Comparison of ENCODE assay signal across 9 mouse cellular contexts in genomic region chr15:78510121-78510576, GRCm38 (mm10). TPM values are rescaled to one million over a fixed set of nuclear protein-coding genes. Genes with fewer than 3 reads are reported as not detected.
DNase-seq lines count a peak whose midpoint lies in the region; ATAC-seq and TF ChIP-seq lines count a peak whose summit lies in the region.
"Had no signal": no experiment of that assay in that cellular context is flagged by ENCODE, and none has a peak within 500 bp of the region (broad histone marks: within the 10 kb centered on the region; RNA-seq: fewer than 3 reads in every experiment).

No protein-coding gene starts in this region.

- TF ChIP-seq POLR2A in CH12.LX (IDR thresholded peaks at IDR 0.05; ENCODE audit: low read depth, low read length) = peak; percentile 38
- TF ChIP-seq POLR2A in cerebellum, adult 2 months (IDR thresholded peaks at IDR 0.05; ENCODE audit: borderline replicate concordance, insufficient read depth, low read length) = no peak

- no peaks in the 10 kb centered on the region for H3K27me3 ChIP-seq in intestine, embryonic 14.5 days (replicated peaks; ENCODE audit: control insufficient read depth, insufficient read depth, low read length)
- H3K27me3 ChIP-seq in intestine, embryonic 15.5 days (replicated peaks) = no peaks in the 10 kb centered on the region
- no peaks in the 10 kb centered on the region for H3K27me3 ChIP-seq in CH12.LX (replicated peaks)
- no peaks in the 10 kb centered on the region for H3K27me3 ChIP-seq in cerebellum, adult 2 months (ENCODE audit: control insufficient read depth, insufficient read depth, low read length)
- H3K27me3 ChIP-seq: liver, embryonic 13.5 days had no signal

- dilution Hi-C loops in CH12.LX (cut with MboI; ENCODE audit: extremely low pct_ligation_motif_present, extremely low pct_unique_long_range_greater_than_20kb, low sequenced_read_pairs) = no loop called here

- TF ChIP-seq CTCF in CH12.LX (conservative IDR thresholded peaks at IDR 0.05 in 1 of 2, IDR thresholded peaks at IDR 0.05 in 1 of 2; ENCODE audit: low read depth in 2 of 2, low read length in 2 of 2) = no peak
- TF ChIP-seq CTCF in cerebellum, adult 2 months (IDR thresholded peaks at IDR 0.05; ENCODE audit: borderline replicate concordance, insufficient read depth, low read depth, low read length) = no peak

- in situ Hi-C loops in CH12.LX (cut with MboI; ENCODE audit: low pct_ligation_motif_present, low pct_unique_long_range_greater_than_20kb, low sequenced_read_pairs) = loop anchor here (5.0 kb wide), 1 partner anchor 63 kb away; no protein-coding TSS in a partner anchor

- 64% methylated on average over 8 of the region's 8 CpGs for WGBS in intestine, embryonic 14.5 days
- 73% methylated on average over 8 of the region's 8 CpGs for WGBS in intestine, embryonic 15.5 days
- WGBS in cerebellum, adult 2 months = 36% methylated on average over 8 of the region's 8 CpGs

- peak; percentile 96 for TF ChIP-seq EP300 in CH12.LX (IDR thresholded peaks at IDR 0.05; ENCODE audit: low read length)

- H3K36me3 ChIP-seq in intestine, embryonic 14.5 days (ENCODE audit: control insufficient read depth, insufficient read depth, low read length) = no peaks in the 10 kb centered on the region
- H3K36me3 ChIP-seq in intestine, embryonic 15.5 days = no peaks in the 10 kb centered on the region
- peaks cover 0 to 2% of the 10 kb centered on the region in 2 experiments for H3K36me3 ChIP-seq in CH12.LX (replicated peaks in 1 of 2; ENCODE audit: control insufficient read depth in 1 of 2, insufficient read depth in 1 of 2, low read length in 1 of 2)
- H3K36me3 ChIP-seq: liver, embryonic 13.5 days had no signal

- no peaks in the 10 kb centered on the region for H3K9me3 ChIP-seq in intestine, embryonic 14.5 days (ENCODE audit: control insufficient read depth, low read length)
- no peaks in the 10 kb centered on the region for H3K9me3 ChIP-seq in intestine, embryonic 15.5 days
- peaks cover 4% of the 10 kb centered on the region for H3K9me3 ChIP-seq in CH12.LX (replicated peaks; ENCODE audit: low read length)
- H3K9me3 ChIP-seq: liver, embryonic 13.5 days had no signal

- no peaks in the 10 kb centered on the region for H3K79me2 ChIP-seq in CH12.LX (replicated peaks; ENCODE audit: control insufficient read depth, extremely low read depth, insufficient read depth, poor library complexity, severe bottlenecking)

- no peak overlapping the region for H3K4me3 ChIP-seq in intestine, embryonic 14.5 days (ENCODE audit: low read depth, low read length)
- no peak overlapping the region for H3K4me3 ChIP-seq in intestine, embryonic 15.5 days (replicated peaks)
- H3K4me3 ChIP-seq in CH12.LX (replicated peaks in 1 of 3; ENCODE audit: low read depth in 2 of 3, low read length in 2 of 3, poor library complexity in 1 of 3) = peak overlapping the region in 2 of 3 experiments; percentile 7 to 12
- no peak overlapping the region for H3K4me3 ChIP-seq in cerebellum, adult 2 months (replicated peaks; ENCODE audit: insufficient read depth, low read depth, low read length)
- H3K4me3 ChIP-seq: liver, embryonic 13.5 days had no signal

- H3K4me2 ChIP-seq in intestine, embryonic 14.5 days (ENCODE audit: low read length) = 0 out of 2 replicates have a peak overlapping the region, but pooled peaks have one; percentile 8
- H3K4me2 ChIP-seq in intestine, embryonic 15.5 days (replicated peaks) = no peak overlapping the region
- H3K4me2 ChIP-seq in CH12.LX (ENCODE audit: insufficient read depth, low read depth, poor library complexity, severe bottlenecking) = peak overlapping the region; percentile 55
- H3K4me2 ChIP-seq: liver, embryonic 13.5 days had no signal

- no peak overlapping the region for H3K27ac ChIP-seq in intestine, embryonic 14.5 days (ENCODE audit: low read depth)
- H3K27ac ChIP-seq in intestine, embryonic 15.5 days = no peak overlapping the region
- peak overlapping the region; percentile 97 for H3K27ac ChIP-seq in CH12.LX (ENCODE audit: insufficient read depth, low read depth)
- H3K27ac ChIP-seq in cerebellum, adult 2 months (ENCODE audit: insufficient read depth, low read length) = no peak overlapping the region
- H3K27ac ChIP-seq: liver, embryonic 13.5 days had no signal

- 0 out of 2 replicates have a peak overlapping the region, but pooled peaks have one; percentile 5 for H3K9ac ChIP-seq in intestine, embryonic 14.5 days (ENCODE audit: low read length)
- no peak overlapping the region for H3K9ac ChIP-seq in intestine, embryonic 15.5 days
- peak overlapping the region; percentile 54 for H3K9ac ChIP-seq in CH12.LX (ENCODE audit: insufficient read depth, low read depth)
- H3K9ac ChIP-seq: liver, embryonic 13.5 days had no signal

- ATAC-seq in intestine, embryonic 14.5 days (replicated peaks; ENCODE audit: low FRiP score, low TSS enrichment, low read depth) = no peak
- ATAC-seq in intestine, embryonic 15.5 days = no peak
- peak; percentile 36 to 47; a peak in 1 of 4 replicates for ATAC-seq in hematopoietic stem cell, adult 5-6 weeks (replicated peaks in 1 of 2; ENCODE audit: insufficient read depth in 1 of 2, low FRiP score in 2 of 2, low TSS enrichment in 1 of 2, low read depth in 1 of 2, poor library complexity in 2 of 2, severe bottlenecking in 2 of 2)

- 0 out of 2 replicates have a peak, but pooled peaks cover 10% of the 10 kb centered on the region for H3K4me1 ChIP-seq in intestine, embryonic 14.5 days (replicated peaks; ENCODE audit: control insufficient read depth, insufficient read depth, low read length)
- peaks cover 8% of the 10 kb centered on the region; the same call in 1 of the 2 replicates for H3K4me1 ChIP-seq in intestine, embryonic 15.5 days (replicated peaks)
- H3K4me1 ChIP-seq in CH12.LX (ENCODE audit: control insufficient read depth in 1 of 2, insufficient read depth in 2 of 2) = peaks cover 30 to 70% of the 10 kb centered on the region in 2 experiments
- H3K4me1 ChIP-seq in cerebellum, adult 2 months (ENCODE audit: control insufficient read depth, insufficient read depth, low read length) = peaks cover 9% of the 10 kb centered on the region; the same call in 1 of the 2 replicates

- no peak; the same call in 1 of the 2 replicates for TF ChIP-seq RAD21 in CH12.LX (IDR thresholded peaks at IDR 0.05; ENCODE audit: low read depth, low read length)

- DNase-seq in intestine, embryonic 14.5 days (ENCODE audit: low spot score) = no peak
- peak; percentile 96 for DNase-seq in CH12.LX (ENCODE audit: extremely low read depth)
- peak; percentile 30 for DNase-seq in naive thymus-derived CD4-positive, alpha-beta T cell, adult 2 months (ENCODE audit: low read depth)
- DNase-seq in right cerebral cortex, postnatal 10 days (ENCODE audit: low spot score in 2 of 2) = no peak
- DNase-seq in kidney, postnatal 25 days = no peak
- no peak for DNase-seq in cerebellum, adult 2 months
- DNase-seq: liver, embryonic 13.5 days had no signal

TF ChIP-seq in CH12.LX, 34 proteins besides CTCF, POLR2A, EP300 and RAD21 (continues in another document):
- peak; percentile 85 for TF ChIP-seq CHD2 (IDR thresholded peaks at IDR 0.05; ENCODE audit: low read length)
- peak; percentile 82; the same call in 1 of the 2 replicates for TF ChIP-seq SIN3A (IDR thresholded peaks at IDR 0.05; ENCODE audit: low read length)
- peak; percentile 97 for TF ChIP-seq ETS1 (conservative IDR thresholded peaks at IDR 0.05; ENCODE audit: low read depth, low read length)
- TF ChIP-seq TBP (conservative IDR thresholded peaks at IDR 0.05; ENCODE audit: low read depth, low read length) = peak; percentile 88
- peak; percentile 96 for TF ChIP-seq MEF2A (IDR thresholded peaks at IDR 0.05; ENCODE audit: borderline replicate concordance, low read depth, low read length)
- peak; percentile 99 for TF ChIP-seq IRF4 (IDR thresholded peaks at IDR 0.05; ENCODE audit: low read depth, low read length)
- TF ChIP-seq TCF12 (IDR thresholded peaks at IDR 0.05; ENCODE audit: low read depth, low read length) = peak; percentile 98
- peak; percentile 90 for TF ChIP-seq MAZ (IDR thresholded peaks at IDR 0.05; ENCODE audit: low read depth, low read length)
- TF ChIP-seq BHLHE40 (IDR thresholded peaks at IDR 0.05; ENCODE audit: low read depth, low read length) = peak; percentile 93

RNA-seq across cellular contexts. Expression of gene Il2rb, which starts 15.1 kb away (rescaled TPM):
- polyA plus RNA-seq in intestine, embryonic 14.5 days (2014; fragmentation: Nextera tagmentation; extraction: Ambion mirVana) = 0.66 and 1.1 TPM in 2 replicates
- 1.2 and 1.4 TPM in 2 replicates for polyA plus RNA-seq in intestine, embryonic 15.5 days (2015; fragmentation: Nextera tagmentation; extraction: Ambion mirVana)
- total RNA-seq in CH12.LX (2012; rRNA removed) (31.2 and 34.3 TPM in 2 replicates), CH12.LX (2014; rRNA removed) (26.0 and 32.1 TPM in 2 replicates)
- 47.2 and 60.0 TPM in 2 replicates for polyA plus RNA-seq in CH12.LX (2012; ENCODE audit: insufficient read length, low read depth)
- 2.6 and 2.9 TPM in 2 replicates for total RNA-seq in hematopoietic stem cell, adult 5-6 weeks (2017)
- 0.10 and 0.25 TPM in 2 replicates for polyA plus RNA-seq in cerebellum, adult 2 months (2012; rRNA removed)

RNA-seq across cellular contexts. Expression of gene C1qtnf6, which starts 21.1 kb away (rescaled TPM):
- 30.1 and 34.9 TPM in 2 replicates for polyA plus RNA-seq in intestine, embryonic 14.5 days (2014; fragmentation: Nextera tagmentation; extraction: Ambion mirVana)
- 22.0 and 22.3 TPM in 2 replicates for polyA plus RNA-seq in intestine, embryonic 15.5 days (2015; fragmentation: Nextera tagmentation; extraction: Ambion mirVana)
- total RNA-seq in CH12.LX (2012; rRNA removed) (4.1 and 6.3 TPM in 2 replicates), CH12.LX (2014; rRNA removed) (5.0 and 5.7 TPM in 2 replicates)
- 27.7 and 28.1 TPM in 2 replicates for polyA plus RNA-seq in CH12.LX (2012; ENCODE audit: insufficient read length, low read depth)
- total RNA-seq in hematopoietic stem cell, adult 5-6 weeks (2017) = 1.3 and 2.5 TPM in 2 replicates
- polyA plus RNA-seq in cerebellum, adult 2 months (2012; rRNA removed) = 3.1 and 3.5 TPM in 2 replicates

RNA-seq across cellular contexts. Expression of gene Sstr3, which starts 34.3 kb away (rescaled TPM):
- polyA plus RNA-seq in intestine, embryonic 14.5 days (2014; fragmentation: Nextera tagmentation; extraction: Ambion mirVana) = 0.22 TPM in 1 of 2 replicates, not detected in the other
- 0.23 and 0.24 TPM in 2 replicates for polyA plus RNA-seq in intestine, embryonic 15.5 days (2015; fragmentation: Nextera tagmentation; extraction: Ambion mirVana)
- not detected in 2 replicates for total RNA-seq in CH12.LX (2012; rRNA removed)
- total RNA-seq in CH12.LX (2014; rRNA removed) = not detected in 2 replicates
- polyA plus RNA-seq in CH12.LX (2012; ENCODE audit: insufficient read length, low read depth) = 0.14 and 0.36 TPM in 2 replicates
- total RNA-seq in hematopoietic stem cell, adult 5-6 weeks (2017) = not detected in 2 replicates
- 9.8 and 12.1 TPM in 2 replicates for polyA plus RNA-seq in cerebellum, adult 2 months (2012; rRNA removed)
- polyA plus RNA-seq: liver, embryonic 13.5 days had no signal

RNA-seq across cellular contexts. Expression of gene Tmprss6, which starts 41.7 kb away (rescaled TPM):
- 0.09 TPM in 1 of 2 replicates, not detected in the other for polyA plus RNA-seq in intestine, embryonic 14.5 days (2014; fragmentation: Nextera tagmentation; extraction: Ambion mirVana)
- polyA plus RNA-seq in intestine, embryonic 15.5 days (2015; fragmentation: Nextera tagmentation; extraction: Ambion mirVana) = 0.39 and 0.54 TPM in 2 replicates
- total RNA-seq in CH12.LX (2012; rRNA removed) = 0.08 and 0.34 TPM in 2 replicates
- total RNA-seq in CH12.LX (2014; rRNA removed) = 0.24 TPM in 2 replicates
- 0.54 and 0.70 TPM in 2 replicates for polyA plus RNA-seq in CH12.LX (2012; ENCODE audit: insufficient read length, low read depth)
- total RNA-seq in hematopoietic stem cell, adult 5-6 weeks (2017) = not detected in 2 replicates
- polyA plus RNA-seq in cerebellum, adult 2 months (2012; rRNA removed) = 0.06 and 0.08 TPM in 2 replicates

Comparison
In these comparisons a context has a peak if more than half of its experiments do, and no peak if none do; other contexts are left out.
1. ATAC-seq: peak in hematopoietic stem cell, adult 5-6 weeks (2 of 2); none in intestine, embryonic 14.5 days (single experiment) and intestine, embryonic 15.5 days (single experiment).
2. DNase-seq: peak in CH12.LX (single experiment) and naive thymus-derived CD4-positive, alpha-beta T cell, adult 2 months (single experiment); none in intestine, embryonic 14.5 days (single experiment), right cerebral cortex, postnatal 10 days (0 of 2), kidney, postnatal 25 days (0 of 2) and cerebellum, adult 2 months (0 of 2).
3. H3K4me3 ChIP-seq: peak in CH12.LX (2 of 3); none in intestine, embryonic 14.5 days (single experiment), intestine, embryonic 15.5 days (single experiment) and cerebellum, adult 2 months (single experiment).
4. RNA of gene Il2rb, which starts 15.1 kb away (polyA plus RNA-seq): 47.2 to 60.0 TPM in CH12.LX; 1.2 to 1.4 TPM in intestine, embryonic 15.5 days, 0.66 to 1.1 TPM in intestine, embryonic 14.5 days and 0.10 to 0.25 TPM in cerebellum, adult 2 months; every median in the first group is over 10 times any median in the second.